Mouse (Mus musculus) megakaryocyte-erythroid progenitor cell, adult 5-6 weeks (primary cell): Measurements from ENCODE around the gene Marc1. TPM values are rescaled to one million over a fixed set of nuclear protein-coding genes. Genes with fewer than 3 reads are reported as not detected.

ENCODE experiments used
- ATAC-seq: replicated peaks from 2 replicates; pipeline ENCODE4 v1.8.0; 2016; ENCODE audit warnings: mild to moderate bottlenecking, inconsistent platforms; ENCODE audit not compliant: severe bottlenecking, poor library complexity, low FRiP score, low TSS enrichment
- total RNA-seq, 2 experiments: library from RNA; stranded (forward) in 1 of 2; stranded (reverse) in 1 of 2; fragments of 200-1000, 215-1000 nt in 1 of 2; fragments of >200 nt in 1 of 2; fragmentation: Nextera tagmentation in 1 of 2; gene quantifications; 2 replicates each; pipeline ENCODE4 v1.2.3; 2014 to 2017

Marc1 gene
- total RNA-seq, 2 experiments from 2014 or later = not detected

DNA sequence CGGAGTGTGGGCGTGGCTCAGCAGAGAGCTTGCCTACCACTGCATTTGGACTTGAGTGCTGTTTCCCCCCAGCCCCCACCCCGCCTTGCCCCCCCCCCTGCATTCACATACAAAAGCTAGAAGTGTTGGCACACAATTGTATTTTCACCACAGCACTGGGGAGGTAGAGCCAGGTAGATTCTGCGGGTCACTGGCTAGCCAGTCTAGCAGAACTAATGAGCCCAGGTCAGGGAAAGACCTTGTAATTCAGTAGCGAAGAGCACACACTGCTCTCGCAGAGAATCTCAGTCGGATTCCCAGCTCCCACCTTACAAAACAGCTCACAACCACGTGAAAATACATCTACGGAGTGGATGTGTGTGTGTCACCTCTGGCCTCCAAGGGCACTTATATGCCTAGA, 35.8 kb downstream of the Marc1 start:
- no peak for ATAC-seq

DNA sequence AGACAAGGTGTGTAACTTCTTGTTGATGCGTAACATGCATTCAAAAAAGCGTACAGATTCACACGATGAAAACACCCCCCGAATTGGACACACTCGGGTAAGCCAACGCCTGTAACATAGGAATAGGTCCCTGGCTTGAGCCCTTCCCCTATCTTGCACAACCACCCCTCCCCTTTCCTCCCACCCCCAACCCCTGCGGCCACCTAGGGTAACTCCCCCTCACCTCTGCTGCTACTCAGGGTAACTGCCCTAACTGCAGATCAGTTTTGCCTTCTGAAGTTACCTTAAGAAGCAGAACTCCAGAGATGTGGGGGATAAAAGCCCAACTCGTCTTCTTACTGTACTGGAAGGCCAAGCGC, 39.2 kb downstream of the Marc1 start:
- no peak for ATAC-seq

DNA sequence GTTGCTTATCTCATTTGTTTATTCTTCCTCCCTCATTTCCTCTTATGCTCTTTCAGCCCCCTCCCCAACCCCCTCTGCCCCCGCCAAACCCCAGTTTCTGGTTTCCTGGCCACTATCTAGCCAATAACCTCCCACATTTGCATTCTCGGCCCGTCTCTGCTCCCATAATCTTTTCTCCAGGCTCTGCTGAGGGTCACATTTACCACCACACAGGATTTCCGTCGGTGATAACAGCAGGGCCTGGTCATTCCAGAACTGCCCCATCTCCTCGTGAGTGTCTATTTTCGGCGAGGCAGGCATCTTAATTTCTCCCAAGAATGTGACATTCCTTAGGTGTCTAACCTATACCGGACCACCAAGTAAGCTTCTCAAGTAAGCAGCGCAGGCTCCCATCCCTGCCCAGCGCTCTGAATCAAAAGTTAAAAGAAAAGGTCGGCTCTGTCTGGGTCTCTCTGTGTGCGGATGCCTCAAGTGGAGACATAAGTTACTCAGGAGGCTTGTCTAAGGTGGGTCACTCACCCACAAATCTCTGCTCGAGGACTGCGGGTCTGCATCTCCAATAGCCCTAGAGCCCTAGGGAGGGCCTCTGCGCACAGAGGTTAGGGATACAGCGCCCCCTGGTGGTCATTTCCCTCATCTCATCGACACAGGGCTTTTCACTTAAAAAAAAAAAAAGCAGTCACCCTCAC, 39.8 kb downstream of the Marc1 start:
- peak; percentile 84 for ATAC-seq

DNA sequence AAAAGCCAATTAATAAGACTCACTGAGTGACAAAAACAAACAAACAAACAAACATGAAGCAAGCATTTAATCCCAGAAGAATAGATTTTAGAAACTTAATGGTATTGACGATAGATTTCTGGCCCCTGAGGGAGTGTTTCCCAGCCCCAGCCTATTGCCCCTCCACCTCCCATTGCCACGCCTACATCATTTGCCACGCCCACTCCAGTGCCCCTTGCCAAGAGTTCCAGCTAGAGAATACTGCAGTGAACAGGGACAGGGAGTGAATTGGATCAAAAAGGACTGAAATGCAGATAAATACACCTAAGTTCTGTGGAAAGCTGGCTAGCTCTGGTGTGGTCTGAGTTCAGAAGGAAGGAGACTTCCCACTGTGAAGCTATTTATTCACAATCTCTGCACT, 47.2 kb downstream of the Marc1 start:
- ATAC-seq = no peak

DNA sequence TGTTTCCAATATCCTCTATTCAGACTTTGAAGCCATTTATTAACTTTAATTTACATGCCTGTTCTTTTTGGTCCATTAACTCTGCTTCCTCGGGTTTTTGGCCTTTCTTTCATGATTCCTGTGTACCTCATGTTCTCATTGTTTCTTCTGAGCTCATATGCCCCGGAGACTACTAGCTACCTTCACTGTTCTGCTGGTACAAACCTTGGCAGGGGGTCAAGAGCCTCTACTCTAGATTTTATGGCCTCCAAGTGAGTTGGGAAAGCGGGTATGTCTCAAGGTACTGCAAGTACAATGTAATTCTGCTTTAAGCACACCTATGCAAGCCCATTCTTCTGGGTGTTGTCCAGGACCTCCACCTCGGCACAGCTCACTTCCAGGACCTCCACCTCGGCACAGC, 48.2 kb downstream of the Marc1 start:
- ATAC-seq = no peak

DNA sequence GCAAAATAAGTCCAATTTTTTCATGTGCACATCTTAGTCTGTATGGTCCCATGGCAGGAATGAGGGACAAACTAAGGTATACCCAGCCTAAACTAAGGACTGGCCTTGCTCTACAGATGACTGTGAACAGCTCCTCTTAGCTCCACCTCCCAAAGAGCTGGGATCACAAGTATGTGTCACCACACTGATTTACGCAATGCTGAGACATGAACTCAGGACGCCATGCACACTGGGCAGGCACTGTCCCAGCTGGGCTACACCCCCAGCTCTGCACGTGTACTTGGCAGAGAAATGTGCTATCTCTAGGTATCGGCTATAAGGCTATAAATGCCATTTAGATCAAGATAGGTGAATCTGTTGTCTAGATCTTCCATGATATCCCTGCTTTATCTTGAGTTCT, 49.1 kb downstream of the Marc1 start:
- ATAC-seq = no peak

DNA sequence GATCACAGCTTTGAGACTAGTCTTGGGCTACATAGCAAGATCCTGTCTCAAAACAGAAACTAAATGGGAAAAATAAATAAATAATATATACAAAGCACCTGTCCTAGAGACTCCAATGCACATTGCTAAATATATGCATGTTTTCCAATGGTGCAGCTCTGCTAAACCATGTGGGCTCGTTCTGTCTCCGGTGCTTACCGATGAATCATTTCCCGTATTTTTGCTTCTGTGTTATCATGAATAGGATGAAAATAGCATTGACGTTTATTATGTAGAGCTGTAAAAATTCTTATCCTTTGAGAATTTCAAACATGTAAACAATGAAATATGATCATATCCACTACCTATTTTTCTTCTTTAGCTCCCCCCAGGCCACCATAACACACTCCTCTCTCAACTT, 58.4 kb downstream of the Marc1 start:
- no peak for ATAC-seq

DNA sequence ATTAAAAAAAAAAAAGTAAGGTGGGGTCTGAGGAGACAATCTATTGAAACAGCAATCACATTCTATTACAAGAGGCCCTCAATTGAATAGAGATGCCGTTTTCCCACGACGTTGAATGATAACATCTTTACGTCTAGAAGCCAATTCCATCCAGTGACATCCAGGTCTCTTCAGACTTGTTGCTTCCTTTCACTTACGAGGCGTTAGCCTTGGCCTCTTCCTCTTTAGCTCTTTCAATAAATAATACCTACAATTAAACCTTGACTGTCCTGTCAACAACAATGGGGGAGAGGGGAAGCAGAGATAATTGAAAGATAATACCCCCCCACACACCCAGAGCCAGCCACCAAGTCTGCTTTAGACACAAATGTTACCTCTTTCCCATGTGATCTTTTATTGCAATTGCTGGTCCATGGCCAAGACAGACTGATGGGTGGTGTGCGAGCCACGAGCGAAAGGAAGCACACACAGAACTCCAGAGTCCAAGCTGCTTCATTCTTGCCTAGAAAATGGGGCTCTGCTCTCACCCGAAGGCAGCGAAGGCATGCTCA, 60.9 kb downstream of the Marc1 start:
- ATAC-seq = no peak

DNA sequence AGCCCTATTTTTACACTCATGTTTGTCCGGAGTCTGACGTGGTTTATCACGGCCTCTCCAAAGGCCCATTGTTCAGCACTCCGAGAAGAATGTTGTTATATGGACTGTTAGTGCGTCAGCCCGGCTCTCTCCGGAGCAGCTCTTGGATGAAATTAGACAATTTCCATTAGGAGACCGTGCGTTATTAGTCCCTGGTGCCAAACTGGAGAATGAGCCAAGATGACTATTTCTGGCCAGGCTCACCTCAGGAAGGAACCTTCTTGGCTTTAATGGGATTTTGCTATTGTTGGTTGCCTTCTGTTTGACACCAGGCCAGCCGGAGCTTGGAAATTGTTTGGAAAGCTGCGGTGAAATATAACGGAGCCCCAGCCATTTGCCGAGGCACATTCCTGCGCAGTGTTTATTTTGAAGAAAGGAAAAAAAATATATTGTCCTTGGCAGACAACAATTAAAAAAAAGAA, 62.4 kb downstream of the Marc1 start:
- no peak for ATAC-seq

DNA sequence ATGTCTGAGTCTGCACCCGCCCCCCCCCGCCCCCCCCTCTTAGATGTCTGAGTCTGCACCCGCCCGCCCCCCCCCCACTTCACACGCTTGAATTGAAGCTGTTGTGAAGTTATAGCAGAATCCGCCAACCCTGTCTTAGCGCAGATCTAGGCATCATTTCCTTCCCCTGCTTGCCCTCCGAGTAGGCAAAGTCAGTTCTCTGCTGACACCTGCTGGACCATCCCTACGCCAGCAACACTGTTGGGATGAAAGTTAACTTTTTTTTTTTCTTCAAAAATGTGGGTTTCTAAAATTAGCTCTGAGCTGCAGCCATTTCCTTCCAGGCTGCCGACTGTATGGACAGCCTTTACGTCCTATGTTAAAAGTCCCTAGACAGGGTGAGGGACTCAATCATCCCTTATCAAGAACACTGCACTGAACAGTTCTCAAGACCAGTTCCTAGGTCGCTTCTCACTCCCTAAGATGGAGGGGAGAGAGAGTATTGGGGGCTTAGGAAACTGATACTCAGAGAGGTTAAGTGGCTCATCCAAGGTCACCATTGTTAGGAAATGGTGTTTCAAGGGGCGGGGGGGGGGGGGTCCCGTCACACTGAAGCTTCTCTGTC, 73.1 kb downstream of the Marc1 start:
- ATAC-seq = peak; percentile 71

DNA sequence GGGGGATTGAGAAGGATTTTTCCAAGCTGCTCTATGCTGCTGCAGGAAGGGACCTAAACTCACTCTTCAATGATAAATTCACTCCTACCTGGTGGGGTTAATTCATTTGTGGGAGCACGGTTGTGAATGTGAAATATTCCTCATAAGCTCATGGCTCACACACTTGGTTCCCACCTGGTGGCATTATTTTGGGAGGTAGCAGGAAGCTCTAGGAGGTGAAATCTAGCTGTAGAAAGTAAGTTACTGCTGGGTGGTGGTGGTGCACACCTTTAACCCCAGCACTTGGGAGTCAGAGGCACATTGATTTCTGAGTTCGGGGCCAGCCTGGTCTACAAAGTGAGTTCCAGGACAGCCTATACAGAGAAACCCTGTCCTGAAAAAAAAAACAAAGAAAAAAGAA, 73.9 kb downstream of the Marc1 start:
- ATAC-seq = no peak

Other genes starting within 250 kb of the Marc1 start
- 0.96 and 1.4 TPM in 2 replicates for gene Hlx, start 78.7 kb downstream of the Marc1 start, total RNA-seq (2014; fragmentation: Nextera tagmentation)
- gene Hlx, start 78.7 kb downstream of the Marc1 start, total RNA-seq (2017) = 1.7 TPM in 1 of 2 replicates, not detected in the other
- gene Marc2, start 35.1 kb upstream of the Marc1 start, total RNA-seq (2014; fragmentation: Nextera tagmentation) = 166 and 271 TPM in 2 replicates
- gene Marc2, start 35.1 kb upstream of the Marc1 start, total RNA-seq (2017) = 101 and 114 TPM in 2 replicates
- gene C130074G19Rik, start 71.9 kb upstream of the Marc1 start, total RNA-seq (2014; fragmentation: Nextera tagmentation) = not detected in 2 replicates
- not detected in 2 replicates for gene C130074G19Rik, start 71.9 kb upstream of the Marc1 start, total RNA-seq (2017)
- gene Mark1, start 188.3 kb upstream of the Marc1 start, total RNA-seq (2014; fragmentation: Nextera tagmentation) = not detected in 2 replicates
- not detected in 2 replicates for gene Mark1, start 188.3 kb upstream of the Marc1 start, total RNA-seq (2017)